17 mouse cellular contexts compared by ENCODE assay signal in genomic region chr1:170434146-170434545, GRCm38 (mm10).
"Had no signal": no experiment of that assay in that cellular context is flagged by ENCODE, and none has a peak within 500 bp of the region (broad histone marks: within the 10 kb centered on the region; RNA-seq: fewer than 3 reads in every experiment).

No protein-coding gene starts in this region.

- H3K9ac ChIP-seq: lung, embryonic 15.5 days; midbrain, embryonic 13.5 days; midbrain, embryonic 15.5 days; neural tube, embryonic 12.5 days; stomach, embryonic 15.5 days had no signal

- H3K27me3 ChIP-seq: lung, embryonic 15.5 days; stomach, embryonic 15.5 days had no signal

- H3K9me3 ChIP-seq: lung, embryonic 15.5 days; megakaryocyte, embryonic 14.5 days; midbrain, embryonic 13.5 days; midbrain, embryonic 15.5 days; neural tube, embryonic 12.5 days; stomach, embryonic 15.5 days had no signal

- H3K27ac ChIP-seq: lung, embryonic 15.5 days; macrophage; midbrain, embryonic 13.5 days; midbrain, embryonic 15.5 days; neural tube, embryonic 12.5 days; stomach, embryonic 15.5 days; stomach, postnatal 0 days had no signal

- H3K4me1 ChIP-seq: lung, embryonic 15.5 days; stomach, embryonic 15.5 days had no signal

- H3K36me3 ChIP-seq: lung, embryonic 15.5 days; midbrain, embryonic 13.5 days; midbrain, embryonic 15.5 days; neural tube, embryonic 12.5 days; stomach, embryonic 15.5 days had no signal

- H3K4me2 ChIP-seq: lung, embryonic 15.5 days; midbrain, embryonic 11.5 days; midbrain, embryonic 13.5 days; midbrain, embryonic 15.5 days; neural tube, embryonic 12.5 days; stomach, embryonic 15.5 days had no signal

- H3K4me3 ChIP-seq: lung, embryonic 15.5 days; midbrain, embryonic 13.5 days; midbrain, embryonic 15.5 days; neural tube, embryonic 12.5 days; stomach, embryonic 15.5 days had no signal

- DNase-seq: lung, adult 2 months; lung, postnatal 14 days; lung, postnatal 36 days; right cerebral cortex, postnatal 14 days; thymus, adult 2 months; thymus, postnatal 25 days; thymus, postnatal 4 days had no signal

- ATAC-seq: lung, postnatal 0 days; midbrain, embryonic 13.5 days; midbrain, embryonic 15.5 days had no signal
